Mouse (Mus musculus): Measurements from ENCODE around the gene Ttf2.

DNA sequence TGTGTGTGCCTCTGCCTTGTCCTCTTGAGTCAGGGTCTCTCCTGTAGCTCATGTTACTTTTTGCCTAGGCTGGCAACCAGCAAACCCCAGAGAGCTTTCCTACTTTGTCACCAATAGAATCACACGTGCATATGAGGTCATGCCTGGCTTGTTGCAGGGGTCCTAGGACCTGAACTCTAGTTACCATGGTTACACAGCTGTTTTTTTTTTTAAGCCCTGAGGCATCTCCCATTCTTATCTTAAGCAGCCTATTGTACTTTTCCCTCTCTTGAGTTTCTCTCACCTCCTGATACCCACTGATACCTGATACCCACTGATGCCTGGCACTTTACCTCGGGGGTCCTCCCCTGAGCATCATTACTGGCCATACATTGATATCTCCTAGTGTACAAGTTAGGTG, 30.3 kb upstream of the Ttf2 start:
- TF ChIP-seq GATA1 (IDR thresholded peaks at IDR 0.05; ENCODE audit: borderline replicate concordance, low read length) (no peak), FLI1 (IDR thresholded peaks at IDR 0.05; ENCODE audit: low read length) (no peak)

Measured in megakaryocyte, embryonic 14.5 days (primary cell).